Mouse (Mus musculus): ENCODE measurements around the gene Gimap1. TPM values are rescaled to one million over a fixed set of nuclear protein-coding genes. Genes with fewer than 3 reads are reported as not detected.
A peak's percentile ranks its signal among the peaks of the same experiment; 100 is the strongest.

Gimap1 gene
- polyA plus RNA-seq, 1 experiment from 2014 or later, result 21.0 TPM

DNA sequence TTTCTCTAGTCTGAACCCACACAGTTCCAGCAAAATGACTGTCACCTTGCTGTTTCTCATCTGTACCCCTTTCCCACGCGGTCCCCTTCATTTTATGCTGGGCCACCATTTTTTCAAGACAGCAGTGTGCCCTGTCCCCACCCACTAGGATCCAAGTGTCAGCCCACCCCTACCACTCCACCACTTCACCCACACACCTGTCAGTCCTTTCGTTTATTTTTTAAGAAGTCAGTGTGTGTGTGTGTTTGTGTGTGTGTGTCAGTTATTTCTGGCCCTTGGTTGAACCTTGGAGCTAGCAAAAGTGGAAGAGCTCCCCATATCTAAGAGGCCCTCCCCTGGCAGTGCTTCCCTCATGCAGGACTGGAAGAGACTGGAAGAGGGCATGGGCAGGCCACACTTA, 30.1 kb downstream of the Gimap1 start:
- no peak overlapping the region for H3K9ac ChIP-seq (ENCODE audit: low read length)
- H3K27me3 ChIP-seq (replicated peaks; ENCODE audit: control insufficient read depth, insufficient read depth, low read length), result no peaks in the 10 kb centered on the region
- 84% methylated on average over 3 of the region's 3 CpGs for WGBS
- no peak overlapping the region for H3K27ac ChIP-seq (ENCODE audit: low read depth)
- ATAC-seq (replicated peaks; ENCODE audit: low FRiP score, low TSS enrichment, low read depth), result no peak
- no peaks in the 10 kb centered on the region for H3K4me1 ChIP-seq (replicated peaks; ENCODE audit: control insufficient read depth, insufficient read depth, low read length)
- H3K4me3 ChIP-seq (ENCODE audit: low read depth, low read length), result no peak overlapping the region
- H3K36me3 ChIP-seq (ENCODE audit: control insufficient read depth, insufficient read depth, low read length), result no peaks in the 10 kb centered on the region
- H3K4me2 ChIP-seq (ENCODE audit: low read length), result no peak overlapping the region
- H3K9me3 ChIP-seq (ENCODE audit: control insufficient read depth, low read length), result no peaks in the 10 kb centered on the region
- DNase-seq (ENCODE audit: low spot score), result peak; percentile 42

DNA sequence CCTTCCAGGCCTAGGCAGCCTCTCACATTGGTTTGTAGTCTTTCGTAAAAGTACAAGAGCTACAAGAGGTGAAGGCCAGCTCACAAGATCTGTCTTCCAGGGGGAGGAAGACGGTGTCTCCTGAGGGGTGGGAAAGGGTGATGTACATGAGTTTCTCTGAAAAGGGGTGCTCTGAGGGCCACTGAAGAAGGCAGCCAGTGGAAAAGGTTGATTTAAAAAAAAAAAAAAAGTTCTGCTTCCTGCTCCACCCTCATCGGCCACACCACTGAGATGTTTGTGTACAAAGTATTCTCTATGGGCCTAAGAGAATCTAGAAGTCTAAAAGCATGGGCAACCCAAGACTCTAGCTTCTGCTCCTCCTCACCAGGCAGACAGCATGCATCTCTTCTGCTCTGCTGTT, 31.8 kb downstream of the Gimap1 start, which contains the start of gene Gimap3:
Gene Gimap3 (minus strand): TSS at position 156 of the 400 bp plus-strand sequence.
- 80% methylated on average over 3 of the region's 3 CpGs for WGBS

DNA sequence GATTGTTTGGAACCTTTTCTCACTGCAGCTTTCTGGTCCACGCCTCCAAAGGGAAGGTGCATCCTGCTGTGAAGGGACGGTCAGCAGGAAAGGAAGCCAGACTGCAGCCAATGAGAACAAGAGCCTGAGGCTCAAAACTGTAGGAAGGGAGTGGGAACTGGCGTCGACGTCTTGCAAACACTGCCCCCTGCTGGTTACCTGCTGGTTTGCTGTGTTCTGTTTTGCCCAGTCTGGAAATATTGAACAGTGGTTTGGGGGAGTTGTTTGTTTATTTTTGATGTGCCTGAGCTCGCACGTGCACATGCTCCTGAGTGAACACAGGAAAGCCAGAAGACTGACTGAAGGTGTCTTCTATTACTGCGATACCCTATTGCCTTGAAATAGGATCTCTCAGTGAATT, 33.2 kb downstream of the Gimap1 start:
- no peak overlapping the region for H3K4me2 ChIP-seq (ENCODE audit: low read length)
- no peaks in the 10 kb centered on the region for H3K36me3 ChIP-seq (ENCODE audit: control insufficient read depth, insufficient read depth, low read length)
- DNase-seq (ENCODE audit: low spot score) (peak; percentile 93), ATAC-seq (replicated peaks; ENCODE audit: low FRiP score, low TSS enrichment, low read depth) (no peak; the same call in 1 of the 2 replicates)
- H3K4me1 ChIP-seq (replicated peaks; ENCODE audit: control insufficient read depth, insufficient read depth, low read length), result no peaks in the 10 kb centered on the region
- H3K9ac ChIP-seq (ENCODE audit: low read length), result no peak overlapping the region
- no peaks in the 10 kb centered on the region for H3K9me3 ChIP-seq (ENCODE audit: control insufficient read depth, low read length)
- H3K4me3 ChIP-seq (ENCODE audit: low read depth, low read length), result no peak overlapping the region
- no peak overlapping the region for H3K27ac ChIP-seq (ENCODE audit: low read depth)
- 11% methylated on average over 8 of the region's 8 CpGs for WGBS
- no peaks in the 10 kb centered on the region for H3K27me3 ChIP-seq (replicated peaks; ENCODE audit: control insufficient read depth, insufficient read depth, low read length)

More for the DNA sequence above, 31.8 kb downstream of the Gimap1 start, which contains the start of gene Gimap3:
- H3K9ac ChIP-seq (ENCODE audit: low read length), result no peak within 1 kb of the TSS
- no peak within 1 kb of the TSS for H3K27ac ChIP-seq (ENCODE audit: low read depth)
- no peak within 1 kb of the TSS for H3K4me3 ChIP-seq (ENCODE audit: low read depth, low read length)
- DNase-seq (ENCODE audit: low spot score) (no peak), ATAC-seq (replicated peaks; ENCODE audit: low FRiP score, low TSS enrichment, low read depth) (no peak)
- no peaks in the 10 kb centered on the region for H3K27me3 ChIP-seq (replicated peaks; ENCODE audit: control insufficient read depth, insufficient read depth, low read length)
- H3K4me2 ChIP-seq (ENCODE audit: low read length), result no peak within 1 kb of the TSS
- no peaks in the 10 kb centered on the region for H3K9me3 ChIP-seq (ENCODE audit: control insufficient read depth, low read length)
- no peaks in the 10 kb centered on the region for H3K36me3 ChIP-seq (ENCODE audit: control insufficient read depth, insufficient read depth, low read length)
- no peaks in the 10 kb centered on the region for H3K4me1 ChIP-seq (replicated peaks; ENCODE audit: control insufficient read depth, insufficient read depth, low read length)

DNA sequence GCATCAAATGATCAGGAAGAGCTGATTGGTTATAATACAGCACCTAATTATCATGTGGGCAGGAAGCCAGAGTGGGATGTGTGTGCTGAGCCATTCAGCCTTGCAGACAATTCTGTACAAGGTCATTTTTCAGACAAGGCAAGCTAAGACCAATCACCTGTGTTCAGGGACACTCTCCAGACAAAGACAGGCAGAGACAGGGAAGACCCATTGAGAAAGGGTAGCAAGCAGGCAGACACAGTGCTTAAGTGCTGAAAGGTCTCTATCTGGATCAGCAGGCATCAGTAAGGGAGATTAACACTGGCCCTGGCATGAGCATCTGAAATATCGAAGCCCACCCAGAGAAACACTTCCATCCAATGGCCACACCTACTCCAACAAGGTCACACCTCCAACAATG, 45.6 kb downstream of the Gimap1 start:
- H3K27ac ChIP-seq (ENCODE audit: low read depth), result no peak overlapping the region
- 0 out of 2 replicates have a peak, but pooled peaks cover 2% of the 10 kb centered on the region for H3K9me3 ChIP-seq (ENCODE audit: control insufficient read depth, low read length)
- no peak overlapping the region for H3K9ac ChIP-seq (ENCODE audit: low read length)
- DNase-seq (ENCODE audit: low spot score) (no peak), ATAC-seq (replicated peaks; ENCODE audit: low FRiP score, low TSS enrichment, low read depth) (no peak)
- no peaks in the 10 kb centered on the region for H3K36me3 ChIP-seq (ENCODE audit: control insufficient read depth, insufficient read depth, low read length)
- no peaks in the 10 kb centered on the region for H3K27me3 ChIP-seq (replicated peaks; ENCODE audit: control insufficient read depth, insufficient read depth, low read length)
- no peak overlapping the region for H3K4me2 ChIP-seq (ENCODE audit: low read length)
- no peak overlapping the region for H3K4me3 ChIP-seq (ENCODE audit: low read depth, low read length)
- 0 out of 2 replicates have a peak, but pooled peaks cover 5% of the 10 kb centered on the region for H3K4me1 ChIP-seq (replicated peaks; ENCODE audit: control insufficient read depth, insufficient read depth, low read length)
- 96% methylated on average over 1 of the region's 1 CpGs for WGBS

DNA sequence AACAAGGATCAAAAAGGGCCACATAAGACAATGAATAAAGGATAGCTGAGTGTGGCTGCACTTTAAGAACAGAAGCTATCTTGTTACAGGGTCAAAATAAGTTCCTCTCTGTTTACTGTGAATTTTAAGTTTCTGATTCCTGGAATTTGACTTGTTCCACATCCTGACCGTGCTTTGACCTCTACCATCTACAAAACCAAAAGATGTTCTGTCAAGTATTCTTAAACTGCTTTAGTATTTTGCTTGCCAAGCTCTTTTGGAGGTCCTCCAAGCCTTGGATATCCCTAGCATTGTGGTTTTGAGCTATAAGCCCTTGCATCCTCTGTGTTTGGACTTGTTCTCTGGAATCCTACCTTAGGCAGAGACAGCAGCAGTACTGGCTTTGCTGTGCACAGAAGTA, 46.3 kb downstream of the Gimap1 start:
- H3K36me3 ChIP-seq (ENCODE audit: control insufficient read depth, insufficient read depth, low read length), result no peaks in the 10 kb centered on the region
- no peaks in the 10 kb centered on the region for H3K27me3 ChIP-seq (replicated peaks; ENCODE audit: control insufficient read depth, insufficient read depth, low read length)
- H3K9ac ChIP-seq (ENCODE audit: low read length), result no peak overlapping the region
- 0 out of 2 replicates have a peak, but pooled peaks cover 5% of the 10 kb centered on the region for H3K4me1 ChIP-seq (replicated peaks; ENCODE audit: control insufficient read depth, insufficient read depth, low read length)
- no peak for DNase-seq (ENCODE audit: low spot score)
- H3K27ac ChIP-seq (ENCODE audit: low read depth), result no peak overlapping the region
- ATAC-seq (replicated peaks; ENCODE audit: low FRiP score, low TSS enrichment, low read depth), result no peak
- 52% methylated on average over 1 of the region's 1 CpGs for WGBS
- H3K9me3 ChIP-seq (ENCODE audit: control insufficient read depth, low read length), result no peaks in the 10 kb centered on the region
- no peak overlapping the region for H3K4me3 ChIP-seq (ENCODE audit: low read depth, low read length)
- H3K4me2 ChIP-seq (ENCODE audit: low read length), result no peak overlapping the region

DNA sequence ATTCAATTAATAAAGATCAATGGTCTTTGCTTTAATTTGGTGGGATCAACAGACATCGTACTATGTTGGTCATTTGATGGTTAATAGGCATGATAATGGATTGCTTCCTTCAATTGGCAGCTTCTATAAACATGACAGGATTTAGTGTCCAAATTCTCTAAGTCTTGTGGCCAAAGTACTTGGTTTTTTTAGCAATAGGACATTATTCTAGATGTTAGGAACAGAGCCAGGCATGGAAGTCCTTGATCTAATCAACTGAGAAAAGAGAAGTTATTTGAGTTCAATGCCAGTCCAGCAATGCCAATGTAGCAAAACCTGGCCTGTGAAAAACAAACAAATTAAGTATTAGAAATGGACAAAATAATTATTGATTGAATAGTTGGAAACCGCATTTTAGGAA, 46.7 kb downstream of the Gimap1 start:
- Histone ChIP-seq H3K27me3 (replicated peaks; ENCODE audit: control insufficient read depth, insufficient read depth, low read length) (no peaks in the 10 kb centered on the region), H3K4me1 (replicated peaks; ENCODE audit: control insufficient read depth, insufficient read depth, low read length) (0 out of 2 replicates have a peak, but pooled peaks cover 5% of the 10 kb centered on the region), H3K4me2 (ENCODE audit: low read length) (no peak overlapping the region), H3K4me3 (ENCODE audit: low read depth, low read length) (no peak overlapping the region), H3K9ac (ENCODE audit: low read length) (no peak overlapping the region), H3K9me3 (ENCODE audit: control insufficient read depth, low read length) (no peaks in the 10 kb centered on the region), H3K27ac (ENCODE audit: low read depth) (no peak overlapping the region), H3K36me3 (ENCODE audit: control insufficient read depth, insufficient read depth, low read length) (no peaks in the 10 kb centered on the region)
- DNase-seq (ENCODE audit: low spot score), result no peak
- ATAC-seq (replicated peaks; ENCODE audit: low FRiP score, low TSS enrichment, low read depth), result no peak
- WGBS, result 70% methylated on average over 2 of the region's 2 CpGs

DNA sequence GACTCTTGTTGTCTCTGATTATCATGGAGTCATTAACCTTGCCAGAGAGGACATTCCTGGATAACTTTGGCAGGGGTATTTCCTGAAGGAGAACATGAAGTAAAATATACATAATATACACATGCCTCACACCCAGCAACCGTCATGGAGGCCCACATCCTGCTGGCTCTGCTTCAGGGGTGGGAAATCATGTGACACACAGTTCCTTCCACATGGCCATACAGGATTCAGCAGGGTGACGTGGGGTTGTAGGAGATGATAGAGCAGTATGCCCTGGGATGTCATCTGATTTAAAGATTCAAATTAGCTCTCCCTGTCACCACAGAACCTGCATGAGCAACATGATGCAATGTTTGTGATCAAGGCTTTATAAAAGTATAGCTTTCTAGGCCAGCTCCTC, 49.0 kb downstream of the Gimap1 start:
- H3K36me3 ChIP-seq (ENCODE audit: control insufficient read depth, insufficient read depth, low read length), result no peaks in the 10 kb centered on the region
- 63% methylated on average over 2 of the region's 2 CpGs for whole genome bisulfite sequencing
- no peaks in the 10 kb centered on the region for H3K27me3 ChIP-seq (replicated peaks; ENCODE audit: control insufficient read depth, insufficient read depth, low read length)
- H3K9ac ChIP-seq (ENCODE audit: low read length), result no peak overlapping the region
- H3K4me3 ChIP-seq (ENCODE audit: low read depth, low read length), result no peak overlapping the region
- H3K27ac ChIP-seq (ENCODE audit: low read depth), result no peak overlapping the region
- H3K4me2 ChIP-seq (ENCODE audit: low read length), result no peak overlapping the region
- 0 out of 2 replicates have a peak, but pooled peaks cover 5% of the 10 kb centered on the region for H3K4me1 ChIP-seq (replicated peaks; ENCODE audit: control insufficient read depth, insufficient read depth, low read length)
- DNase-seq (ENCODE audit: low spot score) (no peak), ATAC-seq (replicated peaks; ENCODE audit: low FRiP score, low TSS enrichment, low read depth) (no peak)
- no peaks in the 10 kb centered on the region for H3K9me3 ChIP-seq (ENCODE audit: control insufficient read depth, low read length)

Other genes starting within 250 kb of the Gimap1 start
- gene Atp6v0e2, start 201.4 kb upstream of the Gimap1 start, polyA plus RNA-seq (2014; fragmentation: Nextera tagmentation; extraction: Ambion mirVana), result 25.0 and 29.2 TPM in 2 replicates
- 6.7 and 7.7 TPM in 2 replicates for gene Lrrc61, start 184.3 kb upstream of the Gimap1 start, polyA plus RNA-seq (2014; fragmentation: Nextera tagmentation; extraction: Ambion mirVana)
- 69.7 and 73.9 TPM in 2 replicates for gene Rarres2, start 166.3 kb upstream of the Gimap1 start, polyA plus RNA-seq (2014; fragmentation: Nextera tagmentation; extraction: Ambion mirVana)
- not detected in 2 replicates for gene Gm45021, start 149.4 kb upstream of the Gimap1 start, polyA plus RNA-seq (2014; fragmentation: Nextera tagmentation; extraction: Ambion mirVana)
- 28.4 and 29.5 TPM in 2 replicates for gene Repin1, start 145.2 kb upstream of the Gimap1 start, polyA plus RNA-seq (2014; fragmentation: Nextera tagmentation; extraction: Ambion mirVana)
- not detected in 2 replicates for gene Gm44965, start 145.1 kb upstream of the Gimap1 start, polyA plus RNA-seq (2014; fragmentation: Nextera tagmentation; extraction: Ambion mirVana)
- gene Zfp775, start 137.0 kb upstream of the Gimap1 start, polyA plus RNA-seq (2014; fragmentation: Nextera tagmentation; extraction: Ambion mirVana), result 7.4 and 8.3 TPM in 2 replicates
- 0.70 and 1.0 TPM in 2 replicates for gene AI854703, start 112.3 kb upstream of the Gimap1 start, polyA plus RNA-seq (2014; fragmentation: Nextera tagmentation; extraction: Ambion mirVana)
- 0.73 and 0.77 TPM in 2 replicates for gene Gimap8, start 91.8 kb upstream of the Gimap1 start, polyA plus RNA-seq (2014; fragmentation: Nextera tagmentation; extraction: Ambion mirVana)
- gene Gimap9, start 62.9 kb upstream of the Gimap1 start, polyA plus RNA-seq (2014; fragmentation: Nextera tagmentation; extraction: Ambion mirVana), result 14.1 and 15.9 TPM in 2 replicates
- gene Gimap4, start 54.5 kb upstream of the Gimap1 start, polyA plus RNA-seq (2014; fragmentation: Nextera tagmentation; extraction: Ambion mirVana), result 18.3 and 19.1 TPM in 2 replicates
- 22.8 and 24.3 TPM in 2 replicates for gene Gimap6, start 30.8 kb upstream of the Gimap1 start, polyA plus RNA-seq (2014; fragmentation: Nextera tagmentation; extraction: Ambion mirVana)
- 1.4 and 4.9 TPM in 2 replicates for gene Gm28053, start 20.4 kb upstream of the Gimap1 start, polyA plus RNA-seq (2014; fragmentation: Nextera tagmentation; extraction: Ambion mirVana)
- 0.14 and 0.16 TPM in 2 replicates for gene Gimap7, start 20.4 kb upstream of the Gimap1 start, polyA plus RNA-seq (2014; fragmentation: Nextera tagmentation; extraction: Ambion mirVana)
- 9.0 and 10.7 TPM in 2 replicates for gene Gimap5, start 7.1 kb downstream of the Gimap1 start, polyA plus RNA-seq (2014; fragmentation: Nextera tagmentation; extraction: Ambion mirVana)
- gene Gimap3, start 31.8 kb downstream of the Gimap1 start, polyA plus RNA-seq (2014; fragmentation: Nextera tagmentation; extraction: Ambion mirVana), result 0.19 TPM in 1 of 2 replicates, not detected in the other
- gene Tmem176a, start 101.9 kb downstream of the Gimap1 start, polyA plus RNA-seq (2014; fragmentation: Nextera tagmentation; extraction: Ambion mirVana), result 171 and 182 TPM in 2 replicates
- gene Tmem176b, start 102.4 kb downstream of the Gimap1 start, polyA plus RNA-seq (2014; fragmentation: Nextera tagmentation; extraction: Ambion mirVana), result 373 and 390 TPM in 2 replicates
- gene Aoc1, start 133.8 kb downstream of the Gimap1 start, polyA plus RNA-seq (2014; fragmentation: Nextera tagmentation; extraction: Ambion mirVana), result 2.5 and 2.8 TPM in 2 replicates
- not detected in 2 replicates for gene 1600015I10Rik, start 190.8 kb downstream of the Gimap1 start, polyA plus RNA-seq (2014; fragmentation: Nextera tagmentation; extraction: Ambion mirVana)
- not detected in 2 replicates for gene Doxl2, start 235.9 kb downstream of the Gimap1 start, polyA plus RNA-seq (2014; fragmentation: Nextera tagmentation; extraction: Ambion mirVana)
- not detected in 2 replicates for gene Svs1, start 247.8 kb downstream of the Gimap1 start, polyA plus RNA-seq (2014; fragmentation: Nextera tagmentation; extraction: Ambion mirVana)

Measured in intestine, embryonic 14.5 days (tissue).